Mouse (Mus musculus) cerebellum, adult 2 months (tissue): Measurements from ENCODE around the gene Alyref.

Experiments used
- CTCF ChIP-seq: fragments of 200-500 bp; IDR thresholded peaks from 2 replicates; pipeline ENCODE4 v1.5.1; 2011; ENCODE audit warnings: low read depth, mild to moderate bottlenecking, control low read depth, low read length, moderate library complexity, borderline replicate concordance; ENCODE audit not compliant: insufficient read depth
- POLR2A ChIP-seq: fragments of 200-500 bp; IDR thresholded peaks from 2 replicates; pipeline ENCODE4 v1.6.1; 2011; ENCODE audit warnings: low read length, control low read depth, borderline replicate concordance; ENCODE audit not compliant: insufficient read depth

- TF ChIP-seq CTCF = no peak
- no peak for TF ChIP-seq POLR2A
These were observed 49.4 kb downstream of the Alyref start for GRCm38 (mm10) chr11:120548786-120549167.
